In the genomic region with DNA sequence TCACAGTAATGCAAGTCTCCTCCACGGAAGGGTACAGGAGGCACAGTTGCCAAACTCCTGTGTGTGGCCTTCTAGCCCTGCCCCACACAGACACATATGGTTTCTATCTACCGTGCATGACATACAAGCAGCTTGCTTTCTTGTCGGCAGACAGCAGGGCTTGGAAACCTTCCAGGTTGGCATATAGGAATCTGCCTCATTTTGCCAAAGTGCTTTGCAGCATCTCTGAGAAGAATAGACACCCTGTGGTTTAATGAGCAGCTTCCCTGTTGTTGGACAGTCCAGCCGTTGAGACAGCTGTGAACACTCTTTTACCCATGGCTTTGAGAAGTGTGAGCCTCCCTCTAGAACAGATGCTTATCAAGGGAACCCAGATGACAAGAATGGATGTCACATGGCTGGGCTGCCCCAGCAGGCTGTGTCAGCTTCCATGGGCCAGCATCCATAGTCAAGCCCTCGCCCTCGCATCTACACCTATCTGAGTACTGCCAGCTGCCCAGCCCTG, we compare ENCODE assay signal across 9 mouse cellular contexts. TPM values are rescaled to one million over a fixed set of nuclear protein-coding genes. Genes with fewer than 3 reads are reported as not detected.
DNase-seq lines count a peak whose midpoint lies in the region; ATAC-seq and TF ChIP-seq lines count a peak whose summit lies in the region.
"Had no signal": no experiment of that assay in that cellular context is flagged by ENCODE, and none has a peak within 500 bp of the region (broad histone marks: within the 10 kb centered on the region; RNA-seq: fewer than 3 reads in every experiment).

No protein-coding gene starts in this region.

- H3K27ac ChIP-seq in layer of hippocampus, adult 2 months = peak overlapping the region; percentile 14; the same call in 1 of the 2 replicates
- peak overlapping the region; percentile 31; the same call in 1 of the 2 replicates for H3K27ac ChIP-seq in embryonic facial prominence, embryonic 15.5 days (replicated peaks)
- H3K27ac ChIP-seq in midbrain, embryonic 14.5 days (replicated peaks; ENCODE audit: low read depth, low read length) = no peak overlapping the region

- no peak overlapping the region for H3K4me3 ChIP-seq in layer of hippocampus, adult 2 months
- H3K4me3 ChIP-seq in embryonic facial prominence, embryonic 15.5 days (replicated peaks) = no peak overlapping the region
- no peak overlapping the region for H3K4me3 ChIP-seq in midbrain, embryonic 14.5 days (replicated peaks; ENCODE audit: low read depth, low read length)

- no peak overlapping the region for H3K4me2 ChIP-seq in embryonic facial prominence, embryonic 15.5 days (replicated peaks)
- H3K4me2 ChIP-seq in midbrain, embryonic 14.5 days (ENCODE audit: low read length) = no peak overlapping the region

- peaks cover 17% of the 10 kb centered on the region for H3K27me3 ChIP-seq in embryonic facial prominence, embryonic 15.5 days
- no peaks in the 10 kb centered on the region; the same call in 1 of the 2 replicates for H3K27me3 ChIP-seq in midbrain, embryonic 14.5 days (ENCODE audit: control insufficient read depth, insufficient read depth, low read length)

- no peak for ATAC-seq in embryonic facial prominence, embryonic 15.5 days (ENCODE audit: insufficient number of reproducible peaks, low FRiP score, low TSS enrichment, low read depth)
- no peak for ATAC-seq in midbrain, embryonic 14.5 days (ENCODE audit: low FRiP score, low TSS enrichment)
- ATAC-seq: inflammation-experienced regulatory T-cells, adult 6 months; Patski had no signal

- H3K36me3 ChIP-seq in embryonic facial prominence, embryonic 15.5 days = no peaks in the 10 kb centered on the region
- H3K36me3 ChIP-seq in midbrain, embryonic 14.5 days (ENCODE audit: control insufficient read depth, insufficient read depth, low read length) = no peaks in the 10 kb centered on the region; the same call in 1 of the 2 replicates

- H3K9ac ChIP-seq in embryonic facial prominence, embryonic 15.5 days = no peak overlapping the region
- no peak overlapping the region for H3K9ac ChIP-seq in midbrain, embryonic 14.5 days (replicated peaks; ENCODE audit: low read length)

- DNase-seq in layer of hippocampus, adult 2 months (ENCODE audit: low spot score in 2 of 2) = no peak
- DNase-seq in layer of hippocampus, postnatal 25 days (ENCODE audit: extremely low spot score in 1 of 2, low spot score in 1 of 2) = no peak
- DNase-seq in NIH3T3 (ENCODE audit: low read depth) = peak; percentile 40
- peak; percentile 49 for DNase-seq in midbrain, embryonic 14.5 days
- DNase-seq in kidney, postnatal 4 days = no peak
- no peak for DNase-seq in urinary bladder, postnatal 25 days (ENCODE audit: low spot score)

- WGBS in embryonic facial prominence, embryonic 15.5 days = 29% methylated on average over 6 of the region's 6 CpGs
- WGBS in midbrain, embryonic 14.5 days = 55% methylated on average over 6 of the region's 6 CpGs

- H3K4me1 ChIP-seq in embryonic facial prominence, embryonic 15.5 days = peaks cover 34% of the 10 kb centered on the region
- H3K4me1 ChIP-seq in midbrain, embryonic 14.5 days (ENCODE audit: control insufficient read depth, insufficient read depth, low read length) = peaks cover 42% of the 10 kb centered on the region

- TF ChIP-seq CTCF in layer of hippocampus, adult 2 months (conservative IDR thresholded peaks at IDR 0.05) = no peak

- no peaks in the 10 kb centered on the region for H3K9me3 ChIP-seq in embryonic facial prominence, embryonic 15.5 days (replicated peaks)
- no peaks in the 10 kb centered on the region for H3K9me3 ChIP-seq in midbrain, embryonic 14.5 days (ENCODE audit: control insufficient read depth, low read length)

RNA-seq across cellular contexts. Expression of gene Gm340, which starts 36.0 kb away (rescaled TPM):
- total RNA-seq in layer of hippocampus, adult 2 months (2021) = 10 to 100 TPM; 12.5 to 14.0 TPM
- total RNA-seq in layer of hippocampus, postnatal 25 days (2021) = 10 to 100 TPM; 11.2 to 14.0 TPM
- 2.1 and 2.5 TPM in 2 replicates for polyA plus RNA-seq in embryonic facial prominence, embryonic 15.5 days (2015; fragmentation: Nextera tagmentation; extraction: Ambion mirVana)
- polyA plus RNA-seq in midbrain, embryonic 14.5 days (2014; fragmentation: Nextera tagmentation; extraction: Ambion mirVana) = 4.6 and 5.1 TPM in 2 replicates

Comparison
In these comparisons a context has a peak if more than half of its experiments do, and no peak if none do; other contexts are left out.
1. DNase-seq: peak in NIH3T3 (single experiment) and midbrain, embryonic 14.5 days (single experiment); none in layer of hippocampus, adult 2 months (0 of 2), layer of hippocampus, postnatal 25 days (0 of 2), kidney, postnatal 4 days (0 of 2) and urinary bladder, postnatal 25 days (single experiment).